Mouse (Mus musculus): ENCODE measurements around the gene Rsrc2.
"Not testable (repeated sequence)": the region's sequence is repeated elsewhere in the genome, so short reads cannot be mapped to it uniquely, and the experiment has no call there.

Rsrc2 gene

DNA sequence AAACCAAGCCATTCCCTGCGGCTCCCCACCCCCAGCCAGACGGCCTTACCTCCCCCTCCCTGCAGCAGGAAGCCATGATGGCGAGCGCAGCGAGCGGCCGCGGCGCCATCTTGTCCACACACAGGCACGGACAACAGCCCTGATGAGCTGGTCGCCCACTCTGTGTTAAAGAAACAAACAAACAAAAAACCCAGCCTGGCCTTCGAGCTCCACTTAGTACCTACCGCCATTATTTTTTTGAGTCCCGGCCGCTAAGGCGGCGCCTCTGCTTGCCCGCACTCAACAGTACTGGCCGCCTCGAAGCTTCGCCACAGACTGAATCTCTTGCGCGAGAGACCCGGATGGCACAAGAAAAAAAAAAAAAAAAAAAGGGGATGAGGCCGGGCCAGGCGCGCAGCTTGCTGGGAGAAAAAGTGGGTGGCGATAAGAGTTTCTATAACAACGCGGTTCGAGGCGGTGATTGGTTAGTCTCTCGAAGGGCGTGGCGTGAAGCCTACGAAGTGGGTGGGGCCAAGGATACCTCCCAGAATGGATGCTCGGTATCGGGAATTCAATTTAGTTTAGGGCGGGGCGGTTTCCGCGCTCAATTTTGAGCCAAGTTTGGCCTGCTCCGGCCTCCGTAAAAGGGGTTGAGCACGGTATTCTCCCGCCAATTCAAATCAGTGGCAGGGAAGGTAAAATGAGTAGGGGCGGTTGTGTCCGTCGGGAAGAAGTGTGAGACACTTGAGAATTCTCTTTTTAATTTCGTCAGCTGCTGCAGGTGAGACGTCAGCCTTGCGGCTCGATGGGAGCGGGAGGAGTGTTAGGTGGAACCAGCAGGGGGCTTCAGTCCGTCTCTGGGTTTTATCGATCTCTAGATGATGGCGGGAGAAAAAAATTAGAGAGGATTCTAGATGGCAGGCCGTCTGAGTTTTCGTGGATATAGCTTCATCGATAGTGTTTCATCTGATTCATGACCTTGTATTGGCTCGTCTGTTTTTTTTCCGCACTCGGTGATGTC lies at the start of gene Rsrc2, which contains the start of gene Kntc1:
TSS of gene Rsrc2 (minus strand) at position 350 of the 1,000 bp plus-strand sequence.
TSS of gene Kntc1 (plus strand) at position 652 of the 1,000 bp plus-strand sequence.
- peak; percentile 91 for DNase-seq (ENCODE audit: extremely low read depth, low read depth, low spot score)

DNA sequence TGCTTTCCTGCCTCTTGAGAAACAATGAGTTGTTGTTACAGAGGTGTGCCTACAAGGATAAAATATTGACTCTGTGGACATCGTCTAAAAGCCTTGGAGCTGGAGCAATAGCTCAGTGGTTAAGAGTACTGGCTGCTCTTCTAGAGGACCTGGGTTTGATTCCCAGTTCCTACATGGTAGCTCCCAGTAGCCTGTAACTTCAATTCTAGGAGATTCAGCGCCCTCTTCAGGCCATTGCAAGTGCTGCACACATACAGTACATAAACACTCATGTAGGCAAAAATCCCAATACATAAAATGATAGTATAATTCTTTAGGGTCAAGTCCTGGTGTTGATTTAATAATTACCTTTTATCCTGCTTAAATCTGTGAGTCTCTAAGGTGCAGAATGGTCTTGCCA lies 43.9 kb upstream of the Rsrc2 start:
- DNase-seq (ENCODE audit: extremely low read depth, low read depth, low spot score), result no peak

DNA sequence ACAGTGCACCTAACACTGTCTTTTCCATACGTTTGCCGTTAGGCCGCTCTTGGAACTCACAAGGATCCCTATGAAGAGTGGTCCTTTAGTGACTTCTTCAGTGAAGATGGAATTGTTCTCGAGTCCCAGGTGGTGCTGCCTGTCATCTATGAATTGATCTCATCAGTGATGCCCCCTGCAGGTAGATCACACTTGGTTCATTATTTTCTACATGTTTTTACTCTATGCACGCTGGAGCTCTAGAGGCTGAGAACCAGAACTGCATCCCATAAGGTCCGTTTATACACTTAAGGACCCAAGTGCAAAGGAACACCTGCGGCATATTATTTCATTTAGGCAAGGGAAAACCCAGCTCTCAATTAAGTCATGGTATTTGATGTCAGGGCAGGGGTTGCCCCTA lies 39.8 kb upstream of the Rsrc2 start:
- no peak for DNase-seq (ENCODE audit: extremely low read depth, low read depth, low spot score)

DNA sequence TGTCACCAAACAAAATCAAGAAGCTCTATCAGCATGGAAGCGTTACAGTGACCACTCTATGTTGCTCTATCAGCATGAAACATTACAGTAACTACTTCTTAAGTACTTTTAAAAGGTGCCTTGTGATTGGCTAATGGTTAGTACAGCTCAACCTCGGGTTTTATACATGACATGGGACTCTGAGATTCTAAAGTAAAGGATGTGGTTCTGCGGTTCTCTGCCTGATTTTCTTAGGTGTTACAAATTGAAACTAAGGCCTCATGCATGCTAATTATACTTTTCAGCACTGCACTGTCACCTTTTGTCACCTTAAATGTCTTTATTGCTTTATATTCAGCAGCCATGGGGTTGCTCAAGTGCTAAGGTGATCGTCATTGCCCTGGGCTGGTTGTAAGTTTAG lies 32.6 kb upstream of the Rsrc2 start:
- DNase-seq (ENCODE audit: extremely low read depth, low read depth, low spot score), result no peak

DNA sequence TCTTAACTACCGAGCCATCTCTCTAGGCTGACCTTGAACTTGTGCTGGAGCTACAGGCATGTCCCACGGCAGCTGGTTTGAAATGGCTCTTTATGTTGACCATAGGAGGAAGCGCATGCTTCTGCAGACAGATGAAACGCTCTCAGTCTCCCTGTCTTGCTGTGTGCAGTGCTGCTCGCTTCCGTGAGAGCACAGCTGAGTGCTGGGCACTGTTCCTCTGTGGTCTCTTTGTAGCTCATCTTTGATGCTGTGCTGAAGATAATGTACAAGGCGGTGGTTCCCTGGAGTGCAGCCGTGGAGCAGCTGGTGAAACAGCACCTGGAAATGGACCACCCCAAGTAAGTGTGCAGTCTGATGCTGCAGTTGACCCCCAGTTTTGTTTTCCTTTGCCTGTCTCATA lies 31.5 kb upstream of the Rsrc2 start:
- no peak for DNase-seq (ENCODE audit: extremely low read depth, low read depth, low spot score)

DNA sequence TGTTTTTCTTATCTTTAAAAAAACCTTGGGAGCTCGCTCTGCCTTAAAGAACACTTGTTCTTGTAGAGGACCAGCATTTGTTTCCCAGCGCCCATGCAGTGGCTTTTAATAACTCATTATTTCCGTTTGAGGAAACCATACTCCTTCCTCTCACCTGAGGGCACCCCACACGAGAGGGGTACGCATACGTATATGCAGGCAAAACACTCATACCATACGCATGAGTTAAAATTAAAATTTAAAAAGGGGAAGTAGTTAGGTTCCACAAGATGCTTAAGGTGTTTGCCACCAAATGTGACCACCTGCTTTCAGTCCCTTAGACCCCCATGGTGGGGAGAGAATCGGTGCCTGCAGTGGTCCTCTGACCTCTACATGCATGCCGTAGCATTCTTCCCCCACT lies 24.2 kb upstream of the Rsrc2 start:
- no peak for DNase-seq (ENCODE audit: extremely low read depth, low read depth, low spot score)

DNA sequence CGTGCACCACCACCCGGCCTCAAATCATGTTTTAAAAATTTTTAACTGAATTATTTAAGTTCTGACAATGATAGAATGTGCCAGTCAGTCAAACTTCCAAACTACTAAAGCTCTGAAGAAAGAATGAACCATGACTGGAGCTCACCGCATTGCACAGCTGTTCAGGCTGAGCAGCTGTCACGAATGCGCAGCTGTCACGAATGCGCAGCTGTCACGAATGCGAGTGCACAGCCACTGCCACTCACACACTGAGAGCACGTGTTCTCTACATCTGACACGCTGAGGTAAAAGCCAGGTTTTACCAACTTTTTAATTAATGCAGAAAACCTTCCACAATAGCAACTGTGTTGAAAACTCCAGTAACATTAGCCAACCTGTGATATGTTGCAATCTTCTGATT lies 17.2 kb upstream of the Rsrc2 start:
- not testable (repeated sequence) for DNase-seq (ENCODE audit: extremely low read depth, low read depth, low spot score)

DNA sequence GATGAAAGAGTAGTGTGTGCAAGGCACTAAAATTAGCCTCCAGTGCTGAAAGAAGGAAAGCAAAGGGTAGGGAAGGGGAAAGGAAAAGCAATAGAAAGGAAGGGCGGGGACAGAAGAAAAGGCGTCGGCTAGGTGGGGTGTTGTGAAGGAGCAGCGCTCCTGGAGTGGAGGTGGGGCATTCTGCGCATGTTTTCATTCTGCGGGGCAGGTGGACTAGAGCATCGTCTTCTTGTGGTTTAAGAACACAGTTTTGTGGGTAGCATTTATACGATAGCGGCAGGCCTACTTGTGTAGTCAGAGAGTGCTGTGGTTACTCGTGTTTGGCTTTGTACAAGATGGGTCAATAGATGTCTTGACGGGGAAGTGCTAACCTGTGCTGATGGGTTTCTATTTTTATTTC lies 16.3 kb upstream of the Rsrc2 start:
- no peak for DNase-seq (ENCODE audit: extremely low read depth, low read depth, low spot score)

DNA sequence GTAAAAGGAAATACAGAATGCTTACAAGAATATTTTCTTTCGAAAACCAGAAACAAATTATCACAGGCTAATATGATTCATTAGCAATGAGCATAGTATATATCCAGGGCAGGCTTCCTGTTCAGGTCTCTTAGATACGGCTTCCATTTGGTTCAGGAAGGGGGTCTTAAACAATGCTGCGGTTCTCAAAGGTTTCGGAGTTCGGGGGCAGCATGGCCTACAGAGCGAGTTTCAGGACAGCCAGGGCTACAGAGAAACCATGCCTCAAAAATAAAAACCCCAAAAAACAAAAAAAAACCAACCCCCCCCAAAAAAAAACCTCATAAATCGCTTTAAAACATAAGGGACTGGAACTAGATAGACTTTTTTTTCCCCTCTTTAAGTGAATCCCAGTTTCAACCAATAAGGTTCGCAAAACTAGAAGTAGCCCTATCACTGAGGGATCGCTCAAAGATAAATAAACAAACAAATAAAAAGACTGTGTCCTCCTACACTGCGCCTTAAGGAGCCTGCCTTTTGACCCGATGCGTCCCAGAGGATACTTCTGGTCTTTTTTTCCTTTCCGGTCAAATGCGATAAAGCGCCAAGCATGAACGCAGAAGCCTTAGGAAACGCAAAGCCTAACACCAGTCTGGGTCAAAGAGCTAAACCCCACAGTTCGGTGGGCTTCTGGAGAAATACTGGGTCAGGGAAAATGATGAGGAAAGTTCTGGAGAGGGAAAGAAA lies 712 bp downstream of the Rsrc2 start:
- DNase-seq (ENCODE audit: extremely low read depth, low read depth, low spot score), result no peak

DNA sequence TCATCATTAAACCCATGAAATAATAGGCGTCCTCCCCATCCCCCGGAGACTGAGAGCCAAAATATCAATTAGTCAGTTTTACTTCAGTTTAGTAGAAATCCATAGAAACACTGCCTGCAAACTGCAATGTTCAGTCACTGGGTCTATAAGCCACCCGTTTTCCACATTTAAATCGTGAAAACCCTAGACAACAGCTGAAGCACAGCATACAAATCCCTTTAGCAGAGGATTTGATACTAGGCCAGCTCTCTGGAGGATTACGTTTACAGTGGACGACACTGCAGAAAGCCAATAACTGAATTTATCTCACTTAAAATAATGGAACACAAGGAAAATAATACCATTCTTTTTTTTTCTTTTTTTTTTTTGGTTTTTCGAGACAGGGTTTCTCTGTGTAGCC lies 1.6 kb downstream of the Rsrc2 start:
- no peak for DNase-seq (ENCODE audit: extremely low read depth, low read depth, low spot score)

DNA sequence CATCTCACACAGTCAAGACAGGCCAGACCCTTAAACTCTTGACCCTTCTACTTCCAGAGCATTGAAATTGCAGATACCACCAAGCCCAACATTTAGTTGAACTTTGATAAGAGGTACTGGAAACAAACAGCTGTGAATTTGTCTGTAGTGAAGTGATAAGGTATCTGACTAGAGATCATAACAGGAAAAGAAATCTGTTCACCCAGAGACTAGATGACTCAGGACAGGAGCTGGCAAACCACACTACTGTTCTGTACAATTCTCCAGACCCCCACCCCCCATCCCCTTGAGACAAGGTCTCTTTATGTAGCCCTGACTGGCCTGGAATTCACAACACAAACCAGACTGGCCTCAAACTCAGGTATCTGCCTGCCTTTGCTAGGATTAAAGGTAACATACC lies 3.0 kb downstream of the Rsrc2 start:
- no peak for DNase-seq (ENCODE audit: extremely low read depth, low read depth, low spot score)

DNA sequence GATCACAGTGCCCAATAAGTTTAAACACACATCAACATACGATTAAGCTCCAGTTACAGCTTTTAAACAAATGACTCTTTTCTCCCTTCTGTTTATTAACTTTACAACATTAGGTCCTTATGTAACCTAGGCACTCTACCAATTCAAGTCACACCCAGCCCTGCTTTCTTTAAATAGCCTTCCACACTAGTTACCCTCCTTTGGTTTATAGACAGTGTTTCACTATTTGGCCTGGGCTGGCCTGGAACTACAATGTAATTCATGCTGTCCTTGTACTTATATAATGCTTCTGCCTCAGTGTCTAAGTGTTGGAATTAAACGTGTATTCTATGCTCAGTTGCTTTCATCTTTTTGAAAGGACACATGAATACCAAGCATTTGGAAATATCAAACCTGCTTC lies 4.9 kb downstream of the Rsrc2 start:
- no peak for DNase-seq (ENCODE audit: extremely low read depth, low read depth, low spot score)

DNA sequence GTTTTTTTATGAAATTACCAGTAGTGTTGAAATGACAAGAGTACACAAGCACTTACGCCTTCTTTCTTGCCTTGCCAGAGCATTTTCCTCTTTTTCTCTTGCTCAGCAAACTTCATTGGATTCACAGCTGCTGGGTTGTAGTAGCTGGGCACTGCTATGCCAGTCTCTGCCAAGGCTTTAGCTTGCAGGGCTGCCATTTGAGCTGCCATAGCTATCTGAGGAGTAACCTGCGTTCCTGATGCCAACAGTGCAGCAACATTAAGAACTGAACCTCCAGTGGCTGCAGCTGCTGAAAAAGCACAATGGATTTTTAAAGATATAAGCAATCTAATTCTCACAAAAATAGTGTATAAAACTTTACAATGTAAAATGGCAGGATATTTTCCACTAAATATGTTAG lies 18.2 kb downstream of the Rsrc2 start:
- no peak for DNase-seq (ENCODE audit: extremely low read depth, low read depth, low spot score)

DNA sequence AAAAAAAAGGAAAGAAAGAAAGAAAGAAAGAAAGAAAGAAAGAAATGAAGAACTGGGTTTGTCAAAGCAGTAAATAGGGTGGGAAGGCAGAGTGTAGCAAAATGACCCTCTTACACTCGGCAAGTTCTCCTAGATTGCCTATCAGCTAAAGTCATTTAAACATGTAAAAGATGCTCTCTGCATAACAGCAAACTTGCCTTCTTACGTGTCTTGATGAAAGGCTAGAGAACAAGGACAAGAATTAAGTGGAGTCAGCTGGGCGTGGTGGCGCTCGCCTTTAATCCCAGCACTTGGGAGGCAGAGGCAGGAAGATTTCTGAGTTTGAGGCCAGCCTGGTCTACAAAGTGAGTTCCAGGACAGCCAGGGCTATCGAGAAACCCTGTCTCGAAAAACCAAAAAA lies 25.4 kb downstream of the Rsrc2 start:
- not testable (repeated sequence) for DNase-seq (ENCODE audit: extremely low read depth, low read depth, low spot score)

DNA sequence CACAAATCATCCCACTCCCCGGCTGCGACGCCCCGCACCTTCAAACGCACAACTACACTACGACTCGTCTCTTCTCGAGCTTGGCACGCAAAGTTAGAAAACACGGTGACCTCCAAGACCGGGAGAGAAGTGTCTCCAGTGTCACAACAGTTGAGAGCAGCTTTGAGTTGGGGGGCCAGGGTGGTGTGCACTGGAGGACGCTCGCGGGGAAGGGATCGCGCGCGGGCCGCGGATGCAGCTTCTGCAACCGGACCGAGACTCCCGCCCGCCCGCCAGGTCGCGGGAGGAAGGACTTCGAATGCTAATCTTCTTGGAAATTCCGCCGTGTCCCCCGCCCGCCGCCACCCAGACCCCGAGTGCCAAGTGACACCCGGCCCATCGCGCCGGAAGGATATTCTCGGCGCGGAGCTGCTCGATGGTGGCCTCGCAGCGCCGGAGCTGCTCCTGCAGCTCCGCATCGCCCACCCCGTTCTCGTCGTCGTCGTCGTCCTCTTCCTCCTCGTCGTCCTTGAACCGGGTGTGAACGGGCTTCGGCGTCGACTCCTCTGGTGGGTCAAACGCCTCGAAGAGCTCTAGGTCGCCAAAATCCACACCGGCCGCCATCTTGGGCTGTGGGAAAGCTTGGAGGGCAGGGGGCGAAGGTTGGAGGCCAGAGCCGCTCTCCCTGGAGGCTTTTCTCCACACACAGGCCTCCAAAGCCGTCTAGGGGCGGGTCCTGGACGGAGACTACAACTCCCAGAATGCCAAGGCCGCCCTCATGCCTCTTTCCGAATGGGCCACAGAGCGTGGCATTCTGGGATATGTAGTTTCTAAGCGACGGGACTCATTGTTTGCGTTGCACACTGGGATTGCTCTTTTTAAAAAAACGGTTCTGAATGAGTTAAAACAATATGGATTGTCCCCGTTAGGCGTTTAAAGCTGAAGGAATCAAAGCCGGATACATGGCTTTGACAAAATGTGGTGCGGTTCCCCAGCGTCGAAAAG lies 28.6 kb downstream of the Rsrc2 start, which contains the start of gene Zcchc8:
TSS of gene Zcchc8 (minus strand) at position 773 of the 984 bp plus-strand sequence.
- peak; percentile 65 for DNase-seq (ENCODE audit: extremely low read depth, low read depth, low spot score)

DNA sequence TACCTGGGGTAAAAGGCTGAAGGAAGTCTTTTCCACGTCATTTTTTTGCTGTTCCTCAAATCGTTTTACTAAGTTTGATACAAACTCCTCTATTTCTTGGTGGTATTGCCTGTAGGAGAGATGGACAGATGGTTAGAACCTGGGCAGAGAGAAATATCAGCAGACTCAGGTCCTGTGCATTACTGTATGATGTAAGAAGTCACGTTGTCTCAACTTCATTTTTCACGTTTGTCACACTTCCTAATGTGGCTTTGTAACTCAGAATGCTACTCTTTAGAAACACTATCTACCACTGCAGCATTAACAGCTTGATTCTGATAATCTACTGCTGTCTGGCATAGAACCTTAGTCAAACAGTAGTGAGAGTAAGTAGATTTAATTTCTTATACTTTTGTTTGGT lies 34.6 kb downstream of the Rsrc2 start:
- DNase-seq (ENCODE audit: extremely low read depth, low read depth, low spot score), result no peak

DNA sequence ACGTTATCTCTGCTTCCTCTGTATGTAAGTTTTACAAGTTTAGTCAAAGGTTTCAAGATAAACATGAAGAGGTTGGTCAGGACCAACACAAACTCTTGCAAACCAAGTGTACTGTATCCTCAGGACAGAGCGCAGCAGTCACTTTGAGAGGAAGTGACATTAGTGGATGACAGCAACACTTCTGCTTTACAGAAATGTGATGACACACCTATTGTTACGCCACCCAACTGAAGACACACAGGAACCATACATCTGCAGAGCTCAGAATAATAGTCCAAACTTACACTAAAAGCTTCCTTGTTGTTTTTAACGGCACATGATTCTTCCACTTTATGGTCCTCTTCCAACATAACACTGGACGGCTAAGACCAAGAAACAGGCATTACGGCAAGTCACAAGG lies 35.4 kb downstream of the Rsrc2 start:
- DNase-seq (ENCODE audit: extremely low read depth, low read depth, low spot score), result no peak

DNA sequence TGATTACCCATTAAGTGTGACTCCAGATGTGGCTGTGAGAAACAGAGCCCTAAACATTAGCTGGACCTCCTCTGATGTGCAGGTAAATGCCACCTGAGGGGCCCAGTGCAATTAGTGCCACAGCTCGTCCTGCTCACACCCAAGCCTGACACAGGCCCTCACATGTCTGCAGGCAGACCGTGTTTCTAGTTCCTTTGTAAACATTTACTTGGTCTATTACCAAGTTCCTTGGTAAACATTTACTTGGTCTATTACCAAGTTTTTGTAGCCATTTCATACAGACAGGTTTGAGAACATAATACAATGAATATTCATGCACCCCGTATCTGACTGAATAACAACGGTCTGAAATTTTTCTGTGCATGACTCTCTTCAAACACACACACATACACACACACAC lies 39.6 kb downstream of the Rsrc2 start:
- DNase-seq (ENCODE audit: extremely low read depth, low read depth, low spot score), result no peak

DNA sequence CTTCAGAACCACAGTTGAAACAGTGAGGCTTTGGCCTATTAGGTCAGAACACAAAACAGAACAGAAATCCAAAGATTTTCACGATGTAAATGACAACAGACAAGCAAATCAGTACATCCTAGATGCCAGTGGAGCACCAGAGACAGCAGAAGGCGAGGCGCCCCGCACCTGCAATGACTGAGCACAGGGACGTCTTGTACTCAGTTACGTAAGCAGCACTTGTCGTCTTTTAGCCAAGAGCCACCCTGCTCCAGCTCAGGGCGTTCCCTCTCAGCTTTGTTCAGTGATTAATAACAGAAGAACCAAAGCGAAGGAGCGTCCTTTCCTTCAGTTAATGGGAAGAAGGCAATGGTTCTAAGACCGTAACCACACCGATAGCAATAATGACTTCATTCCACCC lies 40.6 kb downstream of the Rsrc2 start:
- DNase-seq (ENCODE audit: extremely low read depth, low read depth, low spot score), result no peak

DNA sequence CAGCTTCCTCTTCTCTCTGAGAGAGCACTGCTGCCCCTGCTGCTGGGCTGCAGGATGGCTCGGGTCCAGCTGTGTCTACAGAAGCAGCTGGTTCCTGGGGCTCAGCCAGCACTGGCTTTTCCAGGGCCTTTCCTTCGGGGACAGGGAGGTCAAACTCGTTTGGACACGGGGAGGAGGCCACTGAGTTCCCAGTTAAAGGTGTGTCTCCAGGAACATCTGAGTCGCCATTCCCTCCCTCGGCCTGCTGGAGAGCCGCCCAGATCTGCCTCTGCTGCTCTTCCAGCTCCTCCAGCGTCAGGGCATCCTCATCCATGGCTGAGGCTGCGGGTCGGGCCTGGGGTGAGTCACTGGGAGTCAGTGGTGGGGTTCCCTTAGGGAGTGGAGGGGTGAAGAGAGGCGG lies 48.6 kb downstream of the Rsrc2 start:
- no peak for DNase-seq (ENCODE audit: extremely low read depth, low read depth, low spot score)

DNA sequence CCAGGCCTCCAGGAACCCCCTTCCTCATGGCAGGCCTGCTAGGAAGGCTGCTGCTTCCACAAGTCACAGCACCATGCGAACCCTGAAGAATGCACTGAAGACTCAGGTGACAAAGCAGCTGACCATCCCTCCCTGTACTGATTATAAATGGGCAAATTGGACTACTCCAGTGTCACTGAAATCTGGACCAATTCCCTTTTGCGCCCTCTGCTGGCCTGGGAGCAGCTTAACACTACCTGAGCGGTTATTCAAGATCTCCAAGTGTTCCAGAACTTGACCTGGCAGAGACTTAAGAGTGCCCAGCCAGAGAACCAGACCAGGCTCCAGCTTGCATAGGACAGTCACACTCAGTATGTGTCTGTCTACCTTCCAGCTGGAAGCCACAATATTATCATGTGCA lies 50.0 kb downstream of the Rsrc2 start:
- no peak for DNase-seq (ENCODE audit: extremely low read depth, low read depth, low spot score)
